Mouse (Mus musculus): ENCODE results near the gene Nip7. TPM values are rescaled to one million over a fixed set of nuclear protein-coding genes. Genes with fewer than 3 reads are reported as not detected.

Gene Nip7
- polyA plus RNA-seq, 2 experiments, result 103 to 123 TPM

GRCm38 (mm10) chr8:107065511-107066496, 9.1 kb downstream of the Nip7 start, which contains the start of gene Tmed6:
Tmed6 (minus strand) TSS chr8:107065644.
- WGBS, result 55% methylated on average over 17 of the region's 17 CpGs
- no peaks in the 10 kb centered on the region for H3K4me1 ChIP-seq (ENCODE audit: control insufficient read depth, insufficient read depth, low read length)
- no peak within 1 kb of the TSS for H3K4me2 ChIP-seq (replicated peaks; ENCODE audit: low read depth, low read length, severe bottlenecking)
- ATAC-seq (ENCODE audit: low FRiP score, low read depth), result no peak
- no peak for DNase-seq (ENCODE audit: low spot score)
- no peak for TF ChIP-seq POLR2A (IDR thresholded peaks at IDR 0.05; ENCODE audit: borderline replicate concordance, extremely low read depth, insufficient read depth, insufficient read length)
- no peaks in the 10 kb centered on the region for H3K27me3 ChIP-seq (ENCODE audit: control insufficient read depth, insufficient read depth, low read length)
- no peak within 1 kb of the TSS for H3K4me3 ChIP-seq (replicated peaks; ENCODE audit: low read length)
- H3K27ac ChIP-seq (replicated peaks; ENCODE audit: low read depth, low read length), result no peak within 1 kb of the TSS
- H3K36me3 ChIP-seq (ENCODE audit: control insufficient read depth, insufficient read depth, low read length), result peaks cover 23% of the 10 kb centered on the region
- no peaks in the 10 kb centered on the region for H3K9me3 ChIP-seq (ENCODE audit: control insufficient read depth, low read length)
- no peak within 1 kb of the TSS for H3K9ac ChIP-seq (ENCODE audit: low read depth, low read length, severe bottlenecking)

- Histone ChIP-seq H3K4me1 (ENCODE audit: control insufficient read depth, insufficient read depth, low read length) (no peaks in the 10 kb centered on the region), H3K27me3 (ENCODE audit: control insufficient read depth, insufficient read depth, low read length) (no peaks in the 10 kb centered on the region), H3K4me2 (replicated peaks; ENCODE audit: low read depth, low read length, severe bottlenecking) (no peak overlapping the region), H3K4me3 (replicated peaks; ENCODE audit: low read length) (no peak overlapping the region), H3K36me3 (ENCODE audit: control insufficient read depth, insufficient read depth, low read length) (peaks cover 89% of the 10 kb centered on the region), H3K9me3 (ENCODE audit: control insufficient read depth, low read length) (no peaks in the 10 kb centered on the region), H3K27ac (replicated peaks; ENCODE audit: low read depth, low read length) (no peak overlapping the region), H3K9ac (ENCODE audit: low read depth, low read length, severe bottlenecking) (no peak overlapping the region)
- ATAC-seq (ENCODE audit: low FRiP score, low read depth) (no peak), DNase-seq (ENCODE audit: low spot score) (no peak)
- 86% methylated on average over 4 of the region's 4 CpGs for WGBS
- TF ChIP-seq POLR2A (IDR thresholded peaks at IDR 0.05; ENCODE audit: borderline replicate concordance, extremely low read depth, insufficient read depth, insufficient read length), result no peak
Measured at GRCm38 (mm10) chr8:107073706-107074105, 17.0 kb downstream of the Nip7 start.

GRCm38 (mm10) chr8:107074128-107074527, 17.5 kb downstream of the Nip7 start:
- H3K4me1 ChIP-seq (ENCODE audit: control insufficient read depth, insufficient read depth, low read length), result no peaks in the 10 kb centered on the region
- H3K9me3 ChIP-seq (ENCODE audit: control insufficient read depth, low read length), result no peaks in the 10 kb centered on the region
- no peaks in the 10 kb centered on the region for H3K27me3 ChIP-seq (ENCODE audit: control insufficient read depth, insufficient read depth, low read length)
- no peak overlapping the region for H3K9ac ChIP-seq (ENCODE audit: low read depth, low read length, severe bottlenecking)
- no peak overlapping the region for H3K4me3 ChIP-seq (replicated peaks; ENCODE audit: low read length)
- DNase-seq (ENCODE audit: low spot score) (no peak), ATAC-seq (ENCODE audit: low FRiP score, low read depth) (no peak)
- no peak overlapping the region for H3K4me2 ChIP-seq (replicated peaks; ENCODE audit: low read depth, low read length, severe bottlenecking)
- H3K36me3 ChIP-seq (ENCODE audit: control insufficient read depth, insufficient read depth, low read length), result peaks cover 91% of the 10 kb centered on the region
- 85% methylated on average over 1 of the region's 1 CpGs for WGBS
- TF ChIP-seq POLR2A (IDR thresholded peaks at IDR 0.05; ENCODE audit: borderline replicate concordance, extremely low read depth, insufficient read depth, insufficient read length), result no peak
- no peak overlapping the region for H3K27ac ChIP-seq (replicated peaks; ENCODE audit: low read depth, low read length)

GRCm38 (mm10) chr8:107076239-107076888, 19.7 kb downstream of the Nip7 start:
- H3K4me2 ChIP-seq (replicated peaks; ENCODE audit: low read depth, low read length, severe bottlenecking), result no peak overlapping the region
- no peaks in the 10 kb centered on the region for H3K27me3 ChIP-seq (ENCODE audit: control insufficient read depth, insufficient read depth, low read length)
- WGBS, result 86% methylated on average over 7 of the region's 7 CpGs
- H3K36me3 ChIP-seq (ENCODE audit: control insufficient read depth, insufficient read depth, low read length), result peaks cover 93% of the 10 kb centered on the region
- no peaks in the 10 kb centered on the region for H3K4me1 ChIP-seq (ENCODE audit: control insufficient read depth, insufficient read depth, low read length)
- H3K9ac ChIP-seq (ENCODE audit: low read depth, low read length, severe bottlenecking), result no peak overlapping the region
- no peak for TF ChIP-seq POLR2A (IDR thresholded peaks at IDR 0.05; ENCODE audit: borderline replicate concordance, extremely low read depth, insufficient read depth, insufficient read length)
- H3K9me3 ChIP-seq (ENCODE audit: control insufficient read depth, low read length), result no peaks in the 10 kb centered on the region
- no peak overlapping the region for H3K4me3 ChIP-seq (replicated peaks; ENCODE audit: low read length)
- ATAC-seq (ENCODE audit: low FRiP score, low read depth) (no peak), DNase-seq (ENCODE audit: low spot score) (no peak)
- H3K27ac ChIP-seq (replicated peaks; ENCODE audit: low read depth, low read length), result no peak overlapping the region

GRCm38 (mm10) chr8:107085358-107085757, 28.7 kb downstream of the Nip7 start:
- no peak overlapping the region for H3K4me2 ChIP-seq (replicated peaks; ENCODE audit: low read depth, low read length, severe bottlenecking)
- no peak for TF ChIP-seq POLR2A (IDR thresholded peaks at IDR 0.05; ENCODE audit: borderline replicate concordance, extremely low read depth, insufficient read depth, insufficient read length)
- no peak overlapping the region for H3K4me3 ChIP-seq (replicated peaks; ENCODE audit: low read length)
- peaks cover 81% of the 10 kb centered on the region for H3K36me3 ChIP-seq (ENCODE audit: control insufficient read depth, insufficient read depth, low read length)
- H3K27me3 ChIP-seq (ENCODE audit: control insufficient read depth, insufficient read depth, low read length), result no peaks in the 10 kb centered on the region
- no peak for DNase-seq (ENCODE audit: low spot score)
- no peaks in the 10 kb centered on the region for H3K4me1 ChIP-seq (ENCODE audit: control insufficient read depth, insufficient read depth, low read length)
- no peak for ATAC-seq (ENCODE audit: low FRiP score, low read depth)
- no peak overlapping the region for H3K9ac ChIP-seq (ENCODE audit: low read depth, low read length, severe bottlenecking)
- H3K9me3 ChIP-seq (ENCODE audit: control insufficient read depth, low read length), result no peaks in the 10 kb centered on the region
- no peak overlapping the region for H3K27ac ChIP-seq (replicated peaks; ENCODE audit: low read depth, low read length)
- 97% methylated on average over 16 of the region's 17 CpGs for WGBS

All from limb, embryonic 14.5 days (tissue).